Mouse (Mus musculus): ENCODE measurements at regions not wholly inside any gene's neighbourhood (a gene's known extent, or its start where the extent isn't known, plus 50 kb on each side); places are given as distances from the start of the nearest gene placed in this dataset.

DNA sequence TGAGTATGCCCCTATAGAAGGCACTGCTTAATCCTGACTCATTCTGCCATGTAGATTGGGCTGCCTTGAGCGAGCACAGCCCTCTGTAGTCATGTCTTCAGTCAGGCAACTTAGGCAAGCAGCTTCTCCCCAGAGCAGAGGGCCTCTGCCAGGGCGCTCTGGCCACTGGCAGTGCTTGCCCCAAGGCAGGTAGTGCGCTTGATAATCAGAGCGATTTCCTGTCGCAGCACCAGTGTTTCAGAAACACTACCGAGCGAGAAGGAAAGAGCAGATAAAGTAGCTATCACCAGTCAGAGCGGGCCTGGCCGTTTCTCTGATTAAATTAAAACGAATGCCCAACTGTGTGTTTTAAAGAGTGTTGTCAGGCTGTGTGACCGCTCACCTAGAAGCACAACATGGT lies 52.6 kb upstream of the Mphosph6 start:
- TF ChIP-seq CTCF (IDR thresholded peaks at IDR 0.05; ENCODE audit: low read depth) (no peak), EP300 (IDR thresholded peaks at IDR 0.05; ENCODE audit: low read depth) (0 out of 2 replicates have a peak, but pooled peaks have one; percentile 17)
